Mouse (Mus musculus) hindbrain, embryonic 14.5 days (tissue): Measurements from ENCODE around the gene Zbtb7b. TPM values are rescaled to one million over a fixed set of nuclear protein-coding genes. Genes with fewer than 3 reads are reported as not detected.
A peak's percentile ranks its signal among the peaks of the same experiment; 100 is the strongest.

Experiments used
- ATAC-seq: fragments of 200-750 bp; cut with Nextera tagmentation; 2 replicates; pipeline ENCODE4 v1.8.0; 2017; ENCODE audit warnings: moderate number of reproducible peaks, mild to moderate bottlenecking, moderate TSS enrichment, moderate library complexity; ENCODE audit not compliant: low FRiP score
- DNase-seq: peaks from one replicate; pipeline ENCODE4 v3.0.0-alpha.2; 2015; ENCODE audit warnings: low spot score
- H3K27ac ChIP-seq: fragments of 300-500 bp; sonication (generic); 2 replicates; pipeline ENCODE4 v1.5.1; 2014; ENCODE audit warnings: mild to moderate bottlenecking, moderate library complexity
- H3K27me3 ChIP-seq: fragments of 300-500 bp; sonication (generic); 2 replicates; pipeline ENCODE4 v1.6.1; 2014; ENCODE audit warnings: mild to moderate bottlenecking, low read length, mixed read lengths; ENCODE audit not compliant: control insufficient read depth, insufficient read depth
- H3K36me3 ChIP-seq: fragments of 300-500 bp; sonication (generic); replicated peaks from 2 replicates; pipeline ENCODE4 v1.6.1; 2014; ENCODE audit not compliant: control insufficient read depth, insufficient read depth
- H3K4me1 ChIP-seq: fragments of 300-500 bp; sonication (generic); replicated peaks from 2 replicates; pipeline ENCODE4 v1.6.1; 2014; ENCODE audit warnings: antibody characterized with exemption, low read length, mixed read lengths; ENCODE audit not compliant: control insufficient read depth, insufficient read depth
- H3K4me2 ChIP-seq: fragments of 300-500 bp; sonication (generic); replicated peaks from 2 replicates; pipeline ENCODE4 v1.6.1; 2014; ENCODE audit warnings: mild to moderate bottlenecking, moderate library complexity
- H3K4me3 ChIP-seq: fragments of 300-500 bp; sonication (generic); replicated peaks from 2 replicates; pipeline ENCODE4 v1.5.1; 2014; ENCODE audit warnings: mild to moderate bottlenecking, low read length
- H3K9ac ChIP-seq: fragments of 300-500 bp; sonication (generic); 2 replicates; pipeline ENCODE4 v1.6.1; 2014
- H3K9me3 ChIP-seq: fragments of 300-500 bp; sonication (generic); 2 replicates; pipeline ENCODE4 v1.6.1; 2016; ENCODE audit warnings: low read length; ENCODE audit not compliant: control insufficient read depth
- WGBS: fragments of 180-500 bp; shearing (Covaris S2); extraction: QIAGEN DNeasy Blood & Tissue Kit; methylation state at CpG from one replicate; pipeline ENCODE4 v1.1.7; 2014; 5-methylcytosine and 5-hydroxymethylcytosine counted together
- polyA plus RNA-seq: library from polyadenylated mRNA; unstranded; fragments of >200 nt; fragmentation: Nextera tagmentation; extraction: Ambion mirVana; gene quantifications from 2 replicates; pipeline ENCODE4 v1.2.1, GENCODE M21; 2014

The Zbtb7b gene
- polyA plus RNA-seq = 0.46 and 1.1 TPM in 2 replicates

GRCm38 (mm10) chr3:89394006-89394893 is at the start of gene Zbtb7b:
Zbtb7b (minus strand) TSS chr3:89394776.
- peaks cover 31% of the 10 kb centered on the region for H3K27me3 ChIP-seq
- WGBS = under 1% methylated on average over 38 of the region's 42 CpGs
- ATAC-seq = peak; percentile 25
- H3K9me3 ChIP-seq = no peaks in the 10 kb centered on the region
- H3K27ac ChIP-seq = peak within 1 kb of the TSS; percentile 40; the same call in 1 of the 2 replicates
- peak; percentile 60 for DNase-seq
- H3K4me3 ChIP-seq = peak within 1 kb of the TSS; percentile 48
- H3K36me3 ChIP-seq = no peaks in the 10 kb centered on the region
- peak within 1 kb of the TSS; percentile 100 for H3K4me2 ChIP-seq
- peak within 1 kb of the TSS; percentile 46 for H3K9ac ChIP-seq
- peaks cover 48% of the 10 kb centered on the region for H3K4me1 ChIP-seq

GRCm38 (mm10) chr3:89440691-89441090 is 46.1 kb upstream of the Zbtb7b start:
- Histone ChIP-seq H3K36me3 (no peaks in the 10 kb centered on the region), H3K9me3 (no peaks in the 10 kb centered on the region), H3K9ac (no peak overlapping the region), H3K27ac (no peak overlapping the region), H3K4me3 (no peak overlapping the region), H3K4me1 (0 out of 2 replicates have a peak, but pooled peaks cover 4% of the 10 kb centered on the region), H3K4me2 (no peak overlapping the region), H3K27me3 (no peaks in the 10 kb centered on the region)
- 87% methylated on average over 2 of the region's 2 CpGs for WGBS
- DNase-seq (no peak), ATAC-seq (no peak)

- WGBS = 20% methylated on average over 5 of the region's 5 CpGs
- H3K4me2 ChIP-seq = peak overlapping the region; percentile 46
- H3K4me1 ChIP-seq = 0 out of 2 replicates have a peak, but pooled peaks cover 4% of the 10 kb centered on the region
- peaks cover 26% of the 10 kb centered on the region for H3K36me3 ChIP-seq
- no peaks in the 10 kb centered on the region for H3K27me3 ChIP-seq
- ATAC-seq (no peak), DNase-seq (no peak)
- peak overlapping the region; percentile 38; the same call in 1 of the 2 replicates for H3K9ac ChIP-seq
- H3K27ac ChIP-seq = no peak overlapping the region
- H3K4me3 ChIP-seq = peak overlapping the region; percentile 22
- H3K9me3 ChIP-seq = no peaks in the 10 kb centered on the region
Measured at GRCm38 (mm10) chr3:89437269-89437668, 42.7 kb upstream of the Zbtb7b start.

- 5% methylated on average over 16 of the region's 16 CpGs for WGBS
- ATAC-seq (peak; percentile 59; the same call in 1 of the 2 replicates), DNase-seq (peak; percentile 50)
- Histone ChIP-seq H3K27ac (no peak within 1 kb of the TSS), H3K36me3 (peaks cover 27% of the 10 kb centered on the region), H3K4me2 (peak within 1 kb of the TSS; percentile 46), H3K9me3 (no peaks in the 10 kb centered on the region), H3K4me3 (peak within 1 kb of the TSS; percentile 22), H3K4me1 (peaks cover 11% of the 10 kb centered on the region), H3K27me3 (no peaks in the 10 kb centered on the region), H3K9ac (peak within 1 kb of the TSS; percentile 38; the same call in 1 of the 2 replicates)
Measured at GRCm38 (mm10) chr3:89436176-89437113, 41.9 kb upstream of the Zbtb7b start, which contains the start of gene Pbxip1. Pbxip1 (plus strand) TSS chr3:89436706.

DNA sequence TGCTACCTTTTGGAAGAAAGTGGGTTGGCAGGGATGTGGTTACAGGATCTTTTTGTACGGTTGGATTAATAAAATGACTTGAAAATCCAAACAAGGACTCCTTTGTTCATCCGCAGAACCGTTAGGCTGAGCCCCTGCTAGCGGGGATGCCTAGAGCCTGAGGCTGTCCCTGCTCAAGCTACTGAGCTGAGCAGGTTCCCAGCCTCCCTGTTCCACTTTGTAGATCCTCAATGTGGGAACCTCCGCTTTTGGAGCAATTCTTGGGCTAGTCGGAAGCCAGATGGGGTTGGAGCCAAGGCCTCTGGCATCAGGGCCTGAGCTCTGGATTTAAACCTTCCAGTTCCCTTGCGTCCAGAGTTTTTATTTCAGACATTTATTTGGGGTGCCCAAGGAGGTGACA is 40.5 kb upstream of the Zbtb7b start:
- H3K9ac ChIP-seq = no peak overlapping the region
- WGBS = 64% methylated on average over 7 of the region's 7 CpGs
- no peak overlapping the region for H3K27ac ChIP-seq
- no peak for ATAC-seq
- H3K9me3 ChIP-seq = no peaks in the 10 kb centered on the region
- DNase-seq = no peak
- H3K27me3 ChIP-seq = no peaks in the 10 kb centered on the region
- H3K4me3 ChIP-seq = no peak overlapping the region
- H3K4me1 ChIP-seq = peaks cover 18% of the 10 kb centered on the region
- peaks cover 27% of the 10 kb centered on the region for H3K36me3 ChIP-seq
- no peak overlapping the region for H3K4me2 ChIP-seq

GRCm38 (mm10) chr3:89434532-89434931 is 40.0 kb upstream of the Zbtb7b start:
- 90% methylated on average over 11 of the region's 11 CpGs for WGBS
- H3K36me3 ChIP-seq = peaks cover 27% of the 10 kb centered on the region
- H3K9ac ChIP-seq = 0 out of 2 replicates have a peak overlapping the region, but pooled peaks have one; percentile 13
- ATAC-seq (no peak), DNase-seq (no peak)
- H3K27me3 ChIP-seq = no peaks in the 10 kb centered on the region
- no peak overlapping the region for H3K4me3 ChIP-seq
- H3K4me2 ChIP-seq = no peak overlapping the region
- no peaks in the 10 kb centered on the region for H3K9me3 ChIP-seq
- H3K27ac ChIP-seq = no peak overlapping the region
- peaks cover 18% of the 10 kb centered on the region for H3K4me1 ChIP-seq

GRCm38 (mm10) chr3:89432606-89433005 is 38.0 kb upstream of the Zbtb7b start:
- H3K4me2 ChIP-seq = no peak overlapping the region
- DNase-seq = no peak
- no peak overlapping the region for H3K27ac ChIP-seq
- WGBS = 96% methylated on average over 8 of the region's 8 CpGs
- H3K4me1 ChIP-seq = peaks cover 18% of the 10 kb centered on the region
- H3K36me3 ChIP-seq = peaks cover 34% of the 10 kb centered on the region
- no peak for ATAC-seq
- H3K4me3 ChIP-seq = no peak overlapping the region
- no peak overlapping the region for H3K9ac ChIP-seq
- H3K27me3 ChIP-seq = no peaks in the 10 kb centered on the region
- no peaks in the 10 kb centered on the region for H3K9me3 ChIP-seq

DNA sequence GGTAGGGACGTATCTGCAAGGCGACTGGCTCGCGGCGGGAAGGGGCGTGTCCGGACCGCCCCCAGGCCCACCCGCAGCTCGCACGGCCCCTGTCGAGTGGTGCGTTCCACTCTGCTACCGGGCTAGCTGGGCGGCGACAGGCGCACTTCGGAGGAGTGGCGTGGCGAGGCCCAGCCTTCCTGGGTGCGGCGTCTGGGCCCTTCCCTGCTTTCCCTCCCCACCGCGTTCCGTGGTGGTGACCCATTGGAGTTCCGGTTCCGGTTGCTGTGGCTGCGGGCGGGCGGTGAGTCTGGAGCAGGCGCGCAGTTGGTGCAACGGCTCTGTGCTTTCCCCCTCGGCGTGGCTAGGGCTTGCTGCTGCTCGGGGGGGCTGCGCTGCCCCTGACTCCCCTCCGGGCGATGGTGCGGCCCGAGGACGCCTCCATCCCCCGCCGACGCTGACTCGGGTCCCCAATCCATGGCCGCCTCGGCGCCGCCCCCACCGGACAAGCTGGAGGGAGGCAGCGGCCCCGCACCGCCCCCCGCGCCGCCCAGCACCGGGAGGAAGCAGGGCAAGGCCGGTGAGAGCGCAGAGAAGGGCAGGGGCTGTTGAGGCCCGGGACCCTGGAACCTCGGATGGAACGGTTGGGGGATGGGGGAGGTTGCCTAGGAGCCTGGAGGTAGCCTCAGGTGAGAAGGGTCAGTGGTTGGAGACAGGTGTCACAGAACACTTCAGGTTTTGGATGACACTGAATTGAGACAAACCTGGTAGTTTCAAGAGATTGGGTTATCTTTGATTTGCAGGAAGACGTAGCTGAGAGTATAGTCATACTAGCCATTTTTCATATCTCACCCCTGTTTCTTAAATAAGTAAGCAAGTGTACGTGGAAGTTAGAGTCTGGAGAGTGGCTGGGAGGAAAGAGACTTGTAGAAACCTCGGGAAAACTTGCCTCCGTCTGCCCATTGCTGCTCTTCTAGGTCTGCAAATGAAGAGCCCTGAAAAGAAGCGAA is 35.9 kb upstream of the Zbtb7b start, which contains the start of gene Pygo2:
Gene Pygo2 (plus strand): TSS at position 44 of the 989 bp plus-strand sequence.
- peak within 1 kb of the TSS; percentile 87 for H3K4me2 ChIP-seq
- ATAC-seq = peak; percentile 97
- H3K4me3 ChIP-seq = peak within 1 kb of the TSS; percentile 95
- WGBS = 2% methylated on average over 65 of the region's 68 CpGs
- no peaks in the 10 kb centered on the region for H3K27me3 ChIP-seq
- H3K9ac ChIP-seq = peak within 1 kb of the TSS; percentile 97
- H3K36me3 ChIP-seq = peaks cover 48% of the 10 kb centered on the region
- no peaks in the 10 kb centered on the region for H3K9me3 ChIP-seq
- DNase-seq = peak; percentile 87
- peaks cover 15% of the 10 kb centered on the region for H3K4me1 ChIP-seq
- peak within 1 kb of the TSS; percentile 92 for H3K27ac ChIP-seq
